Mouse (Mus musculus) intestine, embryonic 14.5 days (tissue): ENCODE data around the gene Mob1b. TPM values are rescaled to one million over a fixed set of nuclear protein-coding genes. Genes with fewer than 3 reads are reported as not detected.

ENCODE experiments used
- ATAC-seq: fragments of 200-750 bp; cut with Nextera tagmentation; replicated peaks from 2 replicates; pipeline ENCODE4 v1.8.0; 2017; ENCODE audit warnings: low read depth, moderate number of reproducible peaks, moderate TSS enrichment, moderate library complexity; ENCODE audit not compliant: low FRiP score, low TSS enrichment
- DNase-seq: peaks from one replicate; pipeline ENCODE4 v3.0.0-alpha.2; 2018; ENCODE audit warnings: low spot score
- H3K27ac ChIP-seq: fragments of 300-500 bp; sonication (generic); 2 replicates; pipeline ENCODE4 v1.5.1; 2014; ENCODE audit warnings: low read depth, mild to moderate bottlenecking, control low read depth
- H3K27me3 ChIP-seq: fragments of 300-500 bp; sonication (generic); replicated peaks from 2 replicates; pipeline ENCODE4 v1.6.1; 2014; ENCODE audit warnings: low read length, control low read depth; ENCODE audit not compliant: control insufficient read depth, insufficient read depth
- H3K36me3 ChIP-seq: fragments of 300-500 bp; sonication (generic); 2 replicates; pipeline ENCODE4 v1.6.1; 2014; ENCODE audit warnings: low read length, control low read depth; ENCODE audit not compliant: control insufficient read depth, insufficient read depth
- H3K4me1 ChIP-seq: fragments of 300-500 bp; sonication (generic); replicated peaks from 2 replicates; pipeline ENCODE4 v1.6.1; 2014; ENCODE audit warnings: low read length, control low read depth, mixed read lengths; ENCODE audit not compliant: control insufficient read depth, insufficient read depth
- H3K4me2 ChIP-seq: fragments of 300-500 bp; sonication (generic); 2 replicates; pipeline ENCODE4 v1.6.1; 2014; ENCODE audit warnings: low read length
- H3K4me3 ChIP-seq: fragments of 300-500 bp; sonication (generic); 2 replicates; pipeline ENCODE4 v1.5.1; 2014; ENCODE audit warnings: low read depth, low read length, control low read depth, mixed read lengths
- H3K9ac ChIP-seq: fragments of 300-500 bp; sonication (generic); 2 replicates; pipeline ENCODE4 v1.6.1; 2014; ENCODE audit warnings: mild to moderate bottlenecking, low read length
- H3K9me3 ChIP-seq: fragments of 300-500 bp; sonication (generic); 2 replicates; pipeline ENCODE4 v1.6.1; 2016; ENCODE audit warnings: low read length, control low read depth; ENCODE audit not compliant: control insufficient read depth
- WGBS: fragments of 180-500 bp; shearing (Covaris S2); extraction: QIAGEN DNeasy Blood & Tissue Kit; methylation state at CpG from one replicate; pipeline ENCODE4 v1.1.7; 2014; 5-methylcytosine and 5-hydroxymethylcytosine counted together
- polyA plus RNA-seq: library from polyadenylated mRNA; unstranded; fragments of >200 nt; fragmentation: Nextera tagmentation; extraction: Ambion mirVana; gene quantifications from 2 replicates; pipeline ENCODE4 v1.2.1, GENCODE M21; 2014

The Mob1b gene
- polyA plus RNA-seq, 1 experiment from 2014 or later = 14.7 TPM

DNA sequence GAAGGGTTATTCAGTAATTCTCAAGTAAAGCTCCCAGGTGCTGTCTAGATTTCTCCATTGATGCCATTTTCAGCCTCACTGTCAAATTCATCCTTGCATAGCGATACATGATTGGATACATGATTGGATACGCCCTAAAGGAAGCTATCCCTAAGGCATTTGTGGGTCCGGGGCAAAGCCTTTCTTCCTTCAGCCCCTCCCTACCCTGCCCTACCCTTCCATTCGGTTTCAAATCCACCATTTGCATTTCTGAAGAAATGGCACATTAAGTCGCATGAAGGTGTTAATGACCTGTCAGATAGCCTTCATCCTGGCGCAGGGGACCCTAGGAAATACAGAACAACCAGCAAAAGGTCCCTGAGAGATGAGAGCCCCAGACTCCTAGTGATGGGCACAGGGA lies 35.3 kb upstream of the Mob1b start:
- no peak for DNase-seq
- no peaks in the 10 kb centered on the region for H3K4me1 ChIP-seq
- no peak overlapping the region for H3K27ac ChIP-seq
- H3K4me2 ChIP-seq = no peak overlapping the region
- no peak overlapping the region for H3K4me3 ChIP-seq
- H3K36me3 ChIP-seq = no peaks in the 10 kb centered on the region
- ATAC-seq = no peak
- WGBS = 16% methylated on average over 6 of the region's 6 CpGs
- H3K9me3 ChIP-seq = no peaks in the 10 kb centered on the region
- H3K27me3 ChIP-seq = no peaks in the 10 kb centered on the region; the same call in 1 of the 2 replicates
- H3K9ac ChIP-seq = no peak overlapping the region

DNA sequence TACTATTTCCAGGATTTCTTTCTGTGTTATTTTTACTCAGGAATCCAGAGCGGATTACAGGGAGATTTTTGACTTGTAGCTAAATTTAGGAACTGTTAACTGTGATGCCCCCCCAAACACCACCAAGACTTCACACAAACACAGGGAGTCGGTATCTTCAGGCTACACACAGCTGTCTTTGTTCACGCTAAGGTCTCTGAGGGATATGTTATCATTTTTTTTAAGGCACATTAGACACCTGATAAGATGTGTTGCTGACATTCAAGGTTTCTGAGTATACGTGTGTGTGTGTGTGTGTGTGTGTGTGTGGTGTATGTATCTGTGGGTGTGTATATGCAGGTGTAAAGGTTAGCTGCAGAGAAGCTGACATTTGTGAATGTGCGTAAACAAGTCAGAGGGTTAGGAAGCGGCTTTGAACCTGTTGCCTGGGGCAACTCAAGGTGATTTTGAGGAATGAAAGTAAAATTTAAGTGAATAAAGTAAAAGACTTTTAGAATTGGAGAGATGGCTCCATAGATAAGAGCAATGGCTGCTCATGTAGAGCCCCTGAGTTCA lies 34.8 kb upstream of the Mob1b start:
- H3K9ac ChIP-seq = no peak overlapping the region
- no peaks in the 10 kb centered on the region; the same call in 1 of the 2 replicates for H3K27me3 ChIP-seq
- H3K27ac ChIP-seq = no peak overlapping the region
- DNase-seq (no peak), ATAC-seq (no peak)
- H3K36me3 ChIP-seq = no peaks in the 10 kb centered on the region
- no peak overlapping the region for H3K4me3 ChIP-seq
- no peaks in the 10 kb centered on the region for H3K9me3 ChIP-seq
- 62% methylated on average over 6 of the region's 6 CpGs for WGBS
- no peaks in the 10 kb centered on the region for H3K4me1 ChIP-seq
- no peak overlapping the region for H3K4me2 ChIP-seq

DNA sequence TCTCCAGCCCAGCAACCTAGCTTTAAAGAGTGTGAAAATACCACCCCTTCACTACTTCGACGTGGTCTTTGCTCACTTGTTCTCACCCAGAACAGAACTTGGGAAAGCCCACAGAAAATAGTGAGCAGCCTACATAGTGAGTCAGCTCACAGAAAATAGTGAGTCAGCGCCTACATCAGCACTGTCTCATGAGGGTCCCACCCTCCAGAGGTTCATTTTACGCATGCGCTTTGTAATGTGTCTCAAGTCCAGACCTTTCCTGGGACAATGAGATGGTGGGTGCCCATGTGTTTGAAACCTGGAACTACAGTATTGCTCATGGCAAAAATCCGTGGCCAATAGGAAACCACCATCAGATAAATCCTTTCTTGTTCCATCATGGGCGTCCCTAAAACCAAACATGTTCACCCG lies 32.7 kb upstream of the Mob1b start:
- no peaks in the 10 kb centered on the region for H3K9me3 ChIP-seq
- H3K4me3 ChIP-seq = no peak overlapping the region
- no peak overlapping the region for H3K4me2 ChIP-seq
- H3K4me1 ChIP-seq = 0 out of 2 replicates have a peak, but pooled peaks cover 6% of the 10 kb centered on the region
- DNase-seq = no peak
- H3K9ac ChIP-seq = no peak overlapping the region
- WGBS = 83% methylated on average over 8 of the region's 8 CpGs
- H3K36me3 ChIP-seq = no peaks in the 10 kb centered on the region
- no peaks in the 10 kb centered on the region; the same call in 1 of the 2 replicates for H3K27me3 ChIP-seq
- ATAC-seq = no peak
- H3K27ac ChIP-seq = no peak overlapping the region

- H3K4me2 ChIP-seq = no peak overlapping the region
- H3K36me3 ChIP-seq = no peaks in the 10 kb centered on the region
- no peak overlapping the region for H3K27ac ChIP-seq
- no peaks in the 10 kb centered on the region; the same call in 1 of the 2 replicates for H3K27me3 ChIP-seq
- H3K4me1 ChIP-seq = 0 out of 2 replicates have a peak, but pooled peaks cover 6% of the 10 kb centered on the region
- DNase-seq = peak; percentile 59
- no peak overlapping the region for H3K9ac ChIP-seq
- no peak overlapping the region for H3K4me3 ChIP-seq
- ATAC-seq = 0 out of 2 replicates have a peak, but pooled peaks have one; percentile 48
- 64% methylated on average over 15 of the region's 15 CpGs for WGBS
- no peaks in the 10 kb centered on the region for H3K9me3 ChIP-seq
Observed at GRCm38 (mm10) chr5:88688583-88689187, 32.0 kb upstream of the Mob1b start.

GRCm38 (mm10) chr5:88689279-88689938 lies 31.2 kb upstream of the Mob1b start:
- Histone ChIP-seq H3K9me3 (no peaks in the 10 kb centered on the region), H3K27me3 (no peaks in the 10 kb centered on the region; the same call in 1 of the 2 replicates), H3K4me2 (no peak overlapping the region), H3K4me1 (0 out of 2 replicates have a peak, but pooled peaks cover 6% of the 10 kb centered on the region), H3K9ac (no peak overlapping the region), H3K36me3 (no peaks in the 10 kb centered on the region), H3K27ac (no peak overlapping the region), H3K4me3 (no peak overlapping the region)
- DNase-seq (no peak), ATAC-seq (no peak)
- WGBS = 77% methylated on average over 3 of the region's 3 CpGs

GRCm38 (mm10) chr5:88690681-88691505 lies 29.8 kb upstream of the Mob1b start:
- Histone ChIP-seq H3K27me3 (no peaks in the 10 kb centered on the region; the same call in 1 of the 2 replicates), H3K4me3 (no peak overlapping the region), H3K4me1 (0 out of 2 replicates have a peak, but pooled peaks cover 6% of the 10 kb centered on the region), H3K4me2 (no peak overlapping the region), H3K9me3 (no peaks in the 10 kb centered on the region), H3K9ac (no peak overlapping the region), H3K27ac (no peak overlapping the region), H3K36me3 (no peaks in the 10 kb centered on the region)
- ATAC-seq = no peak
- no peak for DNase-seq
- 29% methylated on average over 10 of the region's 10 CpGs for WGBS

GRCm38 (mm10) chr5:88691506-88692095 lies 29.1 kb upstream of the Mob1b start:
- H3K4me3 ChIP-seq = no peak overlapping the region
- 58% methylated on average over 6 of the region's 6 CpGs for WGBS
- H3K9me3 ChIP-seq = no peaks in the 10 kb centered on the region
- no peaks in the 10 kb centered on the region for H3K27me3 ChIP-seq
- no peak overlapping the region for H3K4me2 ChIP-seq
- 0 out of 2 replicates have a peak, but pooled peaks cover 6% of the 10 kb centered on the region for H3K4me1 ChIP-seq
- ATAC-seq (no peak), DNase-seq (no peak)
- H3K27ac ChIP-seq = no peak overlapping the region
- no peak overlapping the region for H3K9ac ChIP-seq
- H3K36me3 ChIP-seq = no peaks in the 10 kb centered on the region

- DNase-seq (no peak), ATAC-seq (no peak)
Observed at GRCm38 (mm10) chr5:88692586-88692985, 28.1 kb upstream of the Mob1b start.

More at GRCm38 (mm10) chr5:88692586-88692985, 28.1 kb upstream of the Mob1b start:
- H3K36me3 ChIP-seq = no peaks in the 10 kb centered on the region
- H3K9me3 ChIP-seq = no peaks in the 10 kb centered on the region
- H3K4me1 ChIP-seq = 0 out of 2 replicates have a peak, but pooled peaks cover 6% of the 10 kb centered on the region
- H3K27me3 ChIP-seq = no peaks in the 10 kb centered on the region
- H3K4me2 ChIP-seq = no peak overlapping the region
- no peak overlapping the region for H3K27ac ChIP-seq
- H3K9ac ChIP-seq = no peak overlapping the region
- 93% methylated on average over 4 of the region's 4 CpGs for WGBS
- H3K4me3 ChIP-seq = no peak overlapping the region
